In genomic region chr5:135012671-135013441, GRCm38 (mm10) we compare ENCODE assay signal across 8 mouse cellular contexts. TPM values are rescaled to one million over a fixed set of nuclear protein-coding genes. Genes with fewer than 3 reads are reported as not detected.
DNase-seq lines count a peak whose midpoint lies in the region; ATAC-seq lines count a peak whose summit lies in the region.

No protein-coding gene starts in this region.

- no peak for ATAC-seq in heart, embryonic 13.5 days (ENCODE audit: extremely low read depth, insufficient number of reproducible peaks, low FRiP score, low TSS enrichment)
- no peak for ATAC-seq in lung, embryonic 16.5 days (ENCODE audit: low read depth)

- peak overlapping the region; percentile 56 for H3K4me2 ChIP-seq in heart, embryonic 13.5 days
- peak overlapping the region; percentile 45 for H3K4me2 ChIP-seq in lung, embryonic 16.5 days (ENCODE audit: low read depth, low read length)

- H3K27me3 ChIP-seq in heart, embryonic 13.5 days (replicated peaks), result no peaks in the 10 kb centered on the region; the same call in 1 of the 2 replicates
- H3K27me3 ChIP-seq in lung, embryonic 16.5 days (ENCODE audit: control insufficient read depth, insufficient read depth, low read depth, low read length), result no peaks in the 10 kb centered on the region

- H3K27ac ChIP-seq in heart, embryonic 13.5 days (replicated peaks), result peak overlapping the region; percentile 53
- H3K27ac ChIP-seq in lung, embryonic 16.5 days (ENCODE audit: low read length), result peak overlapping the region; percentile 41

- H3K9me3 ChIP-seq in heart, embryonic 13.5 days, result no peaks in the 10 kb centered on the region
- no peaks in the 10 kb centered on the region for H3K9me3 ChIP-seq in lung, embryonic 16.5 days (ENCODE audit: control insufficient read depth, low read length)

- peaks cover 10% of the 10 kb centered on the region for H3K36me3 ChIP-seq in heart, embryonic 13.5 days
- H3K36me3 ChIP-seq in lung, embryonic 16.5 days (ENCODE audit: control insufficient read depth, insufficient read depth, low read length), result no peaks in the 10 kb centered on the region

- WGBS in heart, embryonic 13.5 days, result 8% methylated on average over 16 of the region's 16 CpGs
- 7% methylated on average over 14 of the region's 16 CpGs for WGBS in lung, embryonic 16.5 days

- peak overlapping the region; percentile 48 for H3K9ac ChIP-seq in heart, embryonic 13.5 days
- H3K9ac ChIP-seq in lung, embryonic 16.5 days (ENCODE audit: low read length), result peak overlapping the region; percentile 33

- DNase-seq in CD8-positive naive resting alpha-beta T cell, adult 2 months (ENCODE audit: low read depth in 2 of 2, low spot score in 2 of 2), result peak; percentile 83 to 87
- DNase-seq in adipocyte (ENCODE audit: low spot score), result peak; percentile 78
- peak; percentile 56 for DNase-seq in embryo, embryonic 11.5 days (ENCODE audit: low read depth, low spot score)
- DNase-seq in kidney, postnatal 10 days, result peak; percentile 89
- peak; percentile 66 for DNase-seq in right cerebral cortex, postnatal 25 days
- DNase-seq in yolk sac, embryonic 10.5 days (ENCODE audit: low spot score), result peak; percentile 72

- H3K4me3 ChIP-seq in heart, embryonic 13.5 days, result peak overlapping the region; percentile 29
- H3K4me3 ChIP-seq in lung, embryonic 16.5 days (ENCODE audit: low read length), result peak overlapping the region; percentile 28

- H3K4me1 ChIP-seq in heart, embryonic 13.5 days, result peaks cover 42% of the 10 kb centered on the region
- H3K4me1 ChIP-seq in lung, embryonic 16.5 days (replicated peaks; ENCODE audit: control insufficient read depth, insufficient read depth, low read length), result peaks cover 22% of the 10 kb centered on the region

RNA-seq across cellular contexts. Expression of gene Abhd11, which starts 3.9 kb away (rescaled TPM):
- polyA plus RNA-seq in heart, embryonic 13.5 days (2015; fragmentation: Nextera tagmentation; extraction: Ambion mirVana), result 59.1 and 65.8 TPM in 2 replicates
- polyA plus RNA-seq in lung, embryonic 16.5 days (2015; fragmentation: Nextera tagmentation; extraction: Ambion mirVana), result 73.3 and 73.4 TPM in 2 replicates

RNA-seq across cellular contexts. Expression of gene Stx1a, which starts 10.4 kb away (rescaled TPM):
- polyA plus RNA-seq in heart, embryonic 13.5 days (2015; fragmentation: Nextera tagmentation; extraction: Ambion mirVana), result 8.2 and 8.3 TPM in 2 replicates
- polyA plus RNA-seq in lung, embryonic 16.5 days (2015; fragmentation: Nextera tagmentation; extraction: Ambion mirVana), result 11.8 and 12.4 TPM in 2 replicates

RNA-seq across cellular contexts. Expression of gene Cldn3, which starts 26.8 kb away (rescaled TPM):
- 6.3 and 7.0 TPM in 2 replicates for polyA plus RNA-seq in heart, embryonic 13.5 days (2015; fragmentation: Nextera tagmentation; extraction: Ambion mirVana)
- 328 and 355 TPM in 2 replicates for polyA plus RNA-seq in lung, embryonic 16.5 days (2015; fragmentation: Nextera tagmentation; extraction: Ambion mirVana)

RNA-seq across cellular contexts. Expression of gene Dnajc30, which starts 51.1 kb away (rescaled TPM):
- polyA plus RNA-seq in heart, embryonic 13.5 days (2015; fragmentation: Nextera tagmentation; extraction: Ambion mirVana), result 26.4 and 28.1 TPM in 2 replicates
- 32.2 and 32.5 TPM in 2 replicates for polyA plus RNA-seq in lung, embryonic 16.5 days (2015; fragmentation: Nextera tagmentation; extraction: Ambion mirVana)

RNA-seq across cellular contexts. Expression of gene Bud23, which starts 51.9 kb away (rescaled TPM):
- 70.8 and 71.2 TPM in 2 replicates for polyA plus RNA-seq in heart, embryonic 13.5 days (2015; fragmentation: Nextera tagmentation; extraction: Ambion mirVana)
- 100 and 110 TPM in 2 replicates for polyA plus RNA-seq in lung, embryonic 16.5 days (2015; fragmentation: Nextera tagmentation; extraction: Ambion mirVana)

Comparison
In these comparisons a context has a peak if more than half of its experiments do, and no peak if none do; other contexts are left out.
1. RNA of gene Cldn3, which starts 26.8 kb away (polyA plus RNA-seq): 328 to 355 TPM in lung, embryonic 16.5 days; 6.3 to 7.0 TPM in heart, embryonic 13.5 days; every median in the first group is over 10 times any median in the second.
2. Peak in every context shown above with its lines, with median percentiles within 50 percentile points of each other: DNase-seq.